Mouse (Mus musculus): ENCODE data around the gene Epas1. TPM values are rescaled to one million over a fixed set of nuclear protein-coding genes. Genes with fewer than 3 reads are reported as not detected.

Gene Epas1
- polyA plus RNA-seq, 1 experiment = 7.0 TPM

GRCm38 (mm10) chr17:86769330-86770211, 16.1 kb downstream of the Epas1 start:
- H3K27ac ChIP-seq (ENCODE audit: insufficient read depth, low read length) = no peak overlapping the region
- peaks cover 6% of the 10 kb centered on the region; the same call in 1 of the 2 replicates for H3K9me3 ChIP-seq (replicated peaks; ENCODE audit: control insufficient read depth, insufficient read depth, low read length, poor library complexity, severe bottlenecking)
- TF ChIP-seq CTCF (IDR thresholded peaks at IDR 0.05; ENCODE audit: low read depth, low read length) = no peak
- TF ChIP-seq POLR2A (IDR thresholded peaks at IDR 0.05; ENCODE audit: insufficient read depth, low read length) = no peak
- TF ChIP-seq EP300 (IDR thresholded peaks at IDR 0.05; ENCODE audit: insufficient read depth, low read depth, low read length) = no peak
- H3K36me3 ChIP-seq (ENCODE audit: control insufficient read depth, insufficient read depth, low read length, poor library complexity, severe bottlenecking) = no peaks in the 10 kb centered on the region
- peaks cover 2% of the 10 kb centered on the region for H3K4me1 ChIP-seq (ENCODE audit: control insufficient read depth, insufficient read depth, low read length)
- no peak overlapping the region for H3K4me3 ChIP-seq (ENCODE audit: low read depth, low read length)
- H3K9ac ChIP-seq (ENCODE audit: low read depth, poor library complexity, severe bottlenecking) = no peak overlapping the region
- H3K27me3 ChIP-seq (ENCODE audit: control insufficient read depth, insufficient read depth, low read length, poor library complexity, severe bottlenecking) = no peaks in the 10 kb centered on the region

GRCm38 (mm10) chr17:86770848-86771247, 17.3 kb downstream of the Epas1 start:
- Histone ChIP-seq H3K27me3 (ENCODE audit: control insufficient read depth, insufficient read depth, low read length, poor library complexity, severe bottlenecking) (no peaks in the 10 kb centered on the region), H3K36me3 (ENCODE audit: control insufficient read depth, insufficient read depth, low read length, poor library complexity, severe bottlenecking) (no peaks in the 10 kb centered on the region), H3K9ac (ENCODE audit: low read depth, poor library complexity, severe bottlenecking) (no peak overlapping the region), H3K4me3 (ENCODE audit: low read depth, low read length) (no peak overlapping the region), H3K4me1 (ENCODE audit: control insufficient read depth, insufficient read depth, low read length) (peaks cover 2% of the 10 kb centered on the region), H3K9me3 (replicated peaks; ENCODE audit: control insufficient read depth, insufficient read depth, low read length, poor library complexity, severe bottlenecking) (no peaks in the 10 kb centered on the region), H3K27ac (ENCODE audit: insufficient read depth, low read length) (no peak overlapping the region)
- no peak for TF ChIP-seq CTCF (IDR thresholded peaks at IDR 0.05; ENCODE audit: low read depth, low read length)
- TF ChIP-seq POLR2A (IDR thresholded peaks at IDR 0.05; ENCODE audit: insufficient read depth, low read length) = no peak
- TF ChIP-seq EP300 (IDR thresholded peaks at IDR 0.05; ENCODE audit: insufficient read depth, low read depth, low read length) = no peak

GRCm38 (mm10) chr17:86772035-86772434, 18.5 kb downstream of the Epas1 start:
- H3K27ac ChIP-seq (ENCODE audit: insufficient read depth, low read length) = no peak overlapping the region
- H3K27me3 ChIP-seq (ENCODE audit: control insufficient read depth, insufficient read depth, low read length, poor library complexity, severe bottlenecking) = no peaks in the 10 kb centered on the region
- H3K4me3 ChIP-seq (ENCODE audit: low read depth, low read length) = no peak overlapping the region
- peaks cover 2% of the 10 kb centered on the region for H3K4me1 ChIP-seq (ENCODE audit: control insufficient read depth, insufficient read depth, low read length)
- H3K9me3 ChIP-seq (replicated peaks; ENCODE audit: control insufficient read depth, insufficient read depth, low read length, poor library complexity, severe bottlenecking) = no peaks in the 10 kb centered on the region
- H3K9ac ChIP-seq (ENCODE audit: low read depth, poor library complexity, severe bottlenecking) = no peak overlapping the region
- TF ChIP-seq EP300 (IDR thresholded peaks at IDR 0.05; ENCODE audit: insufficient read depth, low read depth, low read length) = no peak
- TF ChIP-seq CTCF (IDR thresholded peaks at IDR 0.05; ENCODE audit: low read depth, low read length) = no peak
- TF ChIP-seq POLR2A (IDR thresholded peaks at IDR 0.05; ENCODE audit: insufficient read depth, low read length) = no peak
- no peaks in the 10 kb centered on the region for H3K36me3 ChIP-seq (ENCODE audit: control insufficient read depth, insufficient read depth, low read length, poor library complexity, severe bottlenecking)

- Histone ChIP-seq H3K27me3 (ENCODE audit: control insufficient read depth, insufficient read depth, low read length, poor library complexity, severe bottlenecking) (no peaks in the 10 kb centered on the region), H3K4me1 (ENCODE audit: control insufficient read depth, insufficient read depth, low read length) (peaks cover 2% of the 10 kb centered on the region), H3K4me3 (ENCODE audit: low read depth, low read length) (no peak overlapping the region), H3K27ac (ENCODE audit: insufficient read depth, low read length) (no peak overlapping the region), H3K9me3 (replicated peaks; ENCODE audit: control insufficient read depth, insufficient read depth, low read length, poor library complexity, severe bottlenecking) (no peaks in the 10 kb centered on the region), H3K36me3 (ENCODE audit: control insufficient read depth, insufficient read depth, low read length, poor library complexity, severe bottlenecking) (no peaks in the 10 kb centered on the region), H3K9ac (ENCODE audit: low read depth, poor library complexity, severe bottlenecking) (no peak overlapping the region)
- no peak for TF ChIP-seq CTCF (IDR thresholded peaks at IDR 0.05; ENCODE audit: low read depth, low read length)
- TF ChIP-seq EP300 (IDR thresholded peaks at IDR 0.05; ENCODE audit: insufficient read depth, low read depth, low read length) = no peak
- TF ChIP-seq POLR2A (IDR thresholded peaks at IDR 0.05; ENCODE audit: insufficient read depth, low read length) = no peak
Observed at GRCm38 (mm10) chr17:86772929-86773588, 19.6 kb downstream of the Epas1 start.

GRCm38 (mm10) chr17:86776538-86776937, 23.0 kb downstream of the Epas1 start:
- Histone ChIP-seq H3K4me1 (ENCODE audit: control insufficient read depth, insufficient read depth, low read length) (no peaks in the 10 kb centered on the region), H3K9ac (ENCODE audit: low read depth, poor library complexity, severe bottlenecking) (no peak overlapping the region), H3K27ac (ENCODE audit: insufficient read depth, low read length) (no peak overlapping the region), H3K9me3 (replicated peaks; ENCODE audit: control insufficient read depth, insufficient read depth, low read length, poor library complexity, severe bottlenecking) (no peaks in the 10 kb centered on the region), H3K27me3 (ENCODE audit: control insufficient read depth, insufficient read depth, low read length, poor library complexity, severe bottlenecking) (no peaks in the 10 kb centered on the region), H3K4me3 (ENCODE audit: low read depth, low read length) (no peak overlapping the region), H3K36me3 (ENCODE audit: control insufficient read depth, insufficient read depth, low read length, poor library complexity, severe bottlenecking) (no peaks in the 10 kb centered on the region)
- TF ChIP-seq EP300 (IDR thresholded peaks at IDR 0.05; ENCODE audit: insufficient read depth, low read depth, low read length) (no peak), CTCF (IDR thresholded peaks at IDR 0.05; ENCODE audit: low read depth, low read length) (no peak), POLR2A (IDR thresholded peaks at IDR 0.05; ENCODE audit: insufficient read depth, low read length) (no peak)

GRCm38 (mm10) chr17:86778147-86778546, 24.6 kb downstream of the Epas1 start:
- Histone ChIP-seq H3K36me3 (ENCODE audit: control insufficient read depth, insufficient read depth, low read length, poor library complexity, severe bottlenecking) (no peaks in the 10 kb centered on the region), H3K4me1 (ENCODE audit: control insufficient read depth, insufficient read depth, low read length) (no peaks in the 10 kb centered on the region), H3K27me3 (ENCODE audit: control insufficient read depth, insufficient read depth, low read length, poor library complexity, severe bottlenecking) (no peaks in the 10 kb centered on the region), H3K9ac (ENCODE audit: low read depth, poor library complexity, severe bottlenecking) (no peak overlapping the region), H3K9me3 (replicated peaks; ENCODE audit: control insufficient read depth, insufficient read depth, low read length, poor library complexity, severe bottlenecking) (no peaks in the 10 kb centered on the region), H3K4me3 (ENCODE audit: low read depth, low read length) (no peak overlapping the region), H3K27ac (ENCODE audit: insufficient read depth, low read length) (no peak overlapping the region)
- TF ChIP-seq POLR2A (IDR thresholded peaks at IDR 0.05; ENCODE audit: insufficient read depth, low read length) = no peak
- TF ChIP-seq CTCF (IDR thresholded peaks at IDR 0.05; ENCODE audit: low read depth, low read length) = no peak
- TF ChIP-seq EP300 (IDR thresholded peaks at IDR 0.05; ENCODE audit: insufficient read depth, low read depth, low read length) = no peak

All from ES-Bruce4 (cell line).